Mouse (Mus musculus) stomach, embryonic 14.5 days (tissue): ENCODE measurements around the gene Tldc1. TPM values are rescaled to one million over a fixed set of nuclear protein-coding genes. Genes with fewer than 3 reads are reported as not detected.
A peak's percentile ranks its signal among the peaks of the same experiment; 100 is the strongest.

Experiments
- ATAC-seq: fragments of 200-750 bp; cut with Nextera tagmentation; 2 replicates; pipeline ENCODE4 v1.8.0; 2017; ENCODE audit warnings: low read depth, moderate TSS enrichment; ENCODE audit not compliant: insufficient number of reproducible peaks, insufficient read depth, low FRiP score
- H3K27ac ChIP-seq: fragments of 300-500 bp; sonication (generic); 2 replicates; pipeline ENCODE4 v1.5.1; 2014; ENCODE audit warnings: mild to moderate bottlenecking, low read length, moderate library complexity, mixed read lengths
- H3K27me3 ChIP-seq: fragments of 300-500 bp; sonication (generic); 2 replicates; pipeline ENCODE4 v1.6.1; 2014; ENCODE audit warnings: low read length, control low read depth, mixed read lengths; ENCODE audit not compliant: control insufficient read depth, insufficient read depth
- H3K36me3 ChIP-seq: fragments of 300-500 bp; sonication (generic); 2 replicates; pipeline ENCODE4 v1.6.1; 2014; ENCODE audit warnings: mild to moderate bottlenecking, control low read depth, low read length, moderate library complexity, mixed read lengths; ENCODE audit not compliant: control insufficient read depth, insufficient read depth
- H3K4me1 ChIP-seq: fragments of 300-500 bp; sonication (generic); 2 replicates; pipeline ENCODE4 v1.6.1; 2014; ENCODE audit warnings: low read length, control low read depth, mixed read lengths; ENCODE audit not compliant: control insufficient read depth, insufficient read depth
- H3K4me2 ChIP-seq: fragments of 300-500 bp; sonication (generic); replicated peaks from 2 replicates; pipeline ENCODE4 v1.6.1; 2014; ENCODE audit warnings: low read depth, low read length, control low read depth
- H3K4me3 ChIP-seq: fragments of 300-500 bp; sonication (generic); 2 replicates; pipeline ENCODE4 v1.5.1; 2014; ENCODE audit warnings: low read depth, low read length, control low read depth
- H3K9ac ChIP-seq: fragments of 300-500 bp; sonication (generic); replicated peaks from 2 replicates; pipeline ENCODE4 v1.6.1; 2014; ENCODE audit warnings: low read depth, mild to moderate bottlenecking, control low read depth, low read length, moderate library complexity, mixed read lengths
- H3K9me3 ChIP-seq: fragments of 300-500 bp; sonication (generic); 2 replicates; pipeline ENCODE4 v1.6.1; 2016; ENCODE audit warnings: low read depth, low read length, control low read depth; ENCODE audit not compliant: control insufficient read depth
- WGBS: fragments of 180-500 bp; shearing (Covaris S2); extraction: QIAGEN DNeasy Blood & Tissue Kit; methylation state at CpG from one replicate; pipeline ENCODE4 v1.1.7; 2014; 5-methylcytosine and 5-hydroxymethylcytosine counted together
- polyA plus RNA-seq: library from polyadenylated mRNA; unstranded; fragments of >200 nt; fragmentation: Nextera tagmentation; extraction: Ambion mirVana; gene quantifications from 2 replicates; pipeline ENCODE4 v1.2.1, GENCODE M21; 2014

The Tldc1 gene
- polyA plus RNA-seq, 1 experiment from 2014 or later = 11.7 TPM

GRCm38 (mm10) chr8:119755238-119756146 is 22.7 kb downstream of the Tldc1 start:
- H3K27me3 ChIP-seq = no peaks in the 10 kb centered on the region
- no peak overlapping the region; the same call in 1 of the 2 replicates for H3K9ac ChIP-seq
- ATAC-seq = peak; percentile 46; the same call in 1 of the 2 replicates
- H3K4me2 ChIP-seq = peak overlapping the region; percentile 31
- 22% methylated on average over 28 of the region's 28 CpGs for WGBS
- H3K9me3 ChIP-seq = no peaks in the 10 kb centered on the region
- no peak overlapping the region for H3K4me3 ChIP-seq
- no peaks in the 10 kb centered on the region for H3K4me1 ChIP-seq
- H3K36me3 ChIP-seq = no peaks in the 10 kb centered on the region
- no peak overlapping the region for H3K27ac ChIP-seq

- 83% methylated on average over 4 of the region's 4 CpGs for WGBS
- Histone ChIP-seq H3K4me3 (no peak overlapping the region), H3K9ac (no peak overlapping the region), H3K27me3 (no peaks in the 10 kb centered on the region), H3K9me3 (no peaks in the 10 kb centered on the region), H3K4me2 (no peak overlapping the region), H3K27ac (no peak overlapping the region), H3K4me1 (no peaks in the 10 kb centered on the region), H3K36me3 (no peaks in the 10 kb centered on the region)
- no peak for ATAC-seq
Measured at GRCm38 (mm10) chr8:119744604-119745003, 33.6 kb downstream of the Tldc1 start.

DNA sequence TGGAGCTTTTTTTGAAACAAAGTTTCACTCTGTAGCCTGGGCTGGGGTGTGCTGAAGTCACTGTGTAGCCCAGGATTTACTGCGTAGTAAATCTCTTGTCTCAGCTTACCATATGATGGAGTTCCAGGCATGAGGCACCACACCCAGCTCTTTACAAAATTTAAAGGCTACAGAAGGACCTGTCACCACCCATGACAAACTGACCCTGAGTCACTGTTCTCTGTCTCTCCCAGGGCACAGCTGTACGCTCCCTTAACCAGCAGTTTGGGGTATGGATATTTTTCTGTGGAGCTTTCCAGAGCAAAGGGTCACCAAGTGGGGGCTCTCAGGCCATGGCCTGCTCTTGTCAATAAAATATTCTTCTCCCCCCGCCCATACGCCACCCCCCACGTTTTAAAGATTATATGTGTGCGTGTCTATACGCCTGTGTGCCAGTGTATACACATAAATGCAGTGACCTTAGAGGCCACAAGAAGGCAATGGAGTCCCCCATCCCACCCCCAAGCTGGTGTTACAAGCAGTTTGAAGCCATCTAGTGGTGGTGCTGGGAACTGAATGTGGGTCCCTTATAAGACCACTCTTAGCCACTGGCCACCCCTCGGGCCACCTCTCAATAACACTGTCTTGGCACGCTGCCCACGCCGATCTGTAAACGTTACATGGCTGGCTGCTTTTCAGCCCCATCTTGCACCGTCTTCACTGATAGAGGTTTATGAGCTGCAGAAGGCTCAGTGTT is 34.8 kb downstream of the Tldc1 start:
- Histone ChIP-seq H3K9me3 (no peaks in the 10 kb centered on the region), H3K27me3 (no peaks in the 10 kb centered on the region), H3K4me2 (no peak overlapping the region), H3K27ac (no peak overlapping the region), H3K36me3 (no peaks in the 10 kb centered on the region), H3K4me1 (0 out of 2 replicates have a peak, but pooled peaks cover 2% of the 10 kb centered on the region), H3K4me3 (no peak overlapping the region), H3K9ac (no peak overlapping the region)
- ATAC-seq = no peak
- WGBS = 43% methylated on average over 13 of the region's 13 CpGs

- H3K36me3 ChIP-seq = no peaks in the 10 kb centered on the region
- H3K27me3 ChIP-seq = no peaks in the 10 kb centered on the region
- no peak overlapping the region for H3K4me3 ChIP-seq
- no peaks in the 10 kb centered on the region for H3K9me3 ChIP-seq
- no peak overlapping the region for H3K4me2 ChIP-seq
- ATAC-seq = no peak
- 0 out of 2 replicates have a peak, but pooled peaks cover 2% of the 10 kb centered on the region for H3K4me1 ChIP-seq
- WGBS = 89% methylated on average over 7 of the region's 7 CpGs
- no peak overlapping the region for H3K27ac ChIP-seq
- H3K9ac ChIP-seq = no peak overlapping the region
Measured at GRCm38 (mm10) chr8:119742409-119742808, 35.8 kb downstream of the Tldc1 start.

GRCm38 (mm10) chr8:119740634-119741033 is 37.6 kb downstream of the Tldc1 start:
- ATAC-seq = peak; percentile 72; the same call in 1 of the 2 replicates

DNA sequence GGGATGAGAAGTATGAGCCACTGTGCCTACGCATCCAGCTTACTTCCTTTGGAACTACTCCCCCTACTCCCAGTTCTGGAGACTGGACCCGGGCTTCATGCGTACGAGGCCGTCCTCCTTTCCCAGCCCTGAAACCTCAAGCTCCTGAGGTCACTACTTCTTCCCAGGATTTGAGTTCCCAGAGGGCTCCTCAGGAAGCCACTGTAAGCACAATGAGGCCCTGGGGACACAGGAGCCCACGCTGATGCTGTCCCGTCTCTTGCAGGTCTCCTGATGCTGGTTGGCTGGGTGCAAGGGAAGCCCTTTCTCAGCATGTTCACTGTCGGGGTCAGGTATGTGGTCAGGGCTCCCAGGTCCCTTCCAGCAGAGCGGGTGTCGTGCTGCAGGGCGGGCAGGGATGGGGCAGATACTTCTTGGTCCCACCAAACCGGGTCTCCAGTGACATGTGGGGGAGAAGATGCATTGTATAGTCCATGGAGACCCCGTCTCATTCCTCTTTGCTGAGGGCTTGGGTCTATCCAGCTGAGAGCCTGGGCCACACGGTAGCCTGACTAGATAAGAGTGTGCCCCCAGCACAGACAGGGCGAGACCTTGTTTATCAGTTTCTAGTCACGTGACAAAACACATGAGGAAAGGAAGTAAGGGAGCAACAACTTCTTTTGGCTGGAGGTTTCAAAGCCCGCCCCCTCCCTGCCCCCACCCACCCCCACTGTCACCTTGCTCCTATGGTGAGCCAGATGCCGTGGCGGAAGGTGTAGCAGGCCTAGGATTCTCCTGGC is 39.9 kb downstream of the Tldc1 start:
- H3K27ac ChIP-seq = no peak overlapping the region
- H3K4me3 ChIP-seq = no peak overlapping the region
- no peaks in the 10 kb centered on the region for H3K9me3 ChIP-seq
- no peaks in the 10 kb centered on the region for H3K36me3 ChIP-seq
- no peak for ATAC-seq
- H3K4me2 ChIP-seq = no peak overlapping the region
- no peak overlapping the region for H3K9ac ChIP-seq
- 0 out of 2 replicates have a peak, but pooled peaks cover 2% of the 10 kb centered on the region for H3K4me1 ChIP-seq
- no peaks in the 10 kb centered on the region for H3K27me3 ChIP-seq
- 73% methylated on average over 19 of the region's 19 CpGs for WGBS

More at GRCm38 (mm10) chr8:119740634-119741033, 37.6 kb downstream of the Tldc1 start:
- H3K4me3 ChIP-seq = no peak overlapping the region
- no peaks in the 10 kb centered on the region for H3K9me3 ChIP-seq
- H3K4me2 ChIP-seq = no peak overlapping the region
- no peaks in the 10 kb centered on the region for H3K27me3 ChIP-seq
- H3K9ac ChIP-seq = no peak overlapping the region
- H3K27ac ChIP-seq = 0 out of 2 replicates have a peak overlapping the region, but pooled peaks have one; percentile 12
- H3K36me3 ChIP-seq = no peaks in the 10 kb centered on the region
- H3K4me1 ChIP-seq = 0 out of 2 replicates have a peak, but pooled peaks cover 2% of the 10 kb centered on the region
- WGBS = 33% methylated on average over 4 of the region's 4 CpGs

DNA sequence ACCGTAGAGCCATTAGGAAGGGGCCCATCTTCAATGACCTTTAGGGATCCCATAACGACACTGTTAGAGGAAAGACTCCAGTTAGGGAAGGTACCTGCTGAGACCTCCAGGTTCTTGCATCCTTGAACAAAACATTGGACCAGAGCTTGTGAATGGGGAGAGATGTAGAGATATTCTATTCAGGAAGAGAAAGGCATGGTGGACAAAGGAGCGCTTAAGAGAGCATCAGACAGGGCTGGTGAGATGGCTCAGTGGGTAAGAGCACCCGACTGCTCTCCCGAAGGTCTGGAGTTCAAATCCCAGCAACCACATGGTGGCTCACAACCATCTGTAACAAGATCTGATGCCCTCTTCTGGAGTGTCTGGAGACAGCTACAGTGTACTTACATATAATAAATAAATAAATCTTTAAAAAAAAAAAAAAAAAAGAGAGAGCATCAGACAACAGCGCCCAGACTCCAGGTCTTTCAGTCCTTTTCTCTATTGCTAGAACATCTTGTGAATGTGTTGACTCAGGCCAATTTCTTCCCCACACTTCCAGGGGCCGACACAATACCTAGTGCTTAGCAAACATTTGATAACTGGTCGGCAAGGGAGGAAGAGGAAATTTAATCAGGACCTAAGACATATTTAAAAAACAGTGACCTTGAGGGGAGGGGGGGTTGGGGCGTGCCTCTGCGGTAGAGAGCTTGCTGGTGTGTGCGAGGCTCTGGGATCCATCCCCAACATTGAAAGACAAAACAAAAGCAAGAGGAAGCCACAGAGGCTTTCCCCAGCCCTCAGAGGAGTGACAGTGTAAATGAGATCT is 40.9 kb downstream of the Tldc1 start:
- Histone ChIP-seq H3K27me3 (no peaks in the 10 kb centered on the region), H3K9ac (no peak overlapping the region), H3K27ac (no peak overlapping the region), H3K4me1 (0 out of 2 replicates have a peak, but pooled peaks cover 2% of the 10 kb centered on the region), H3K4me2 (no peak overlapping the region), H3K4me3 (no peak overlapping the region), H3K9me3 (no peaks in the 10 kb centered on the region), H3K36me3 (no peaks in the 10 kb centered on the region)
- 72% methylated on average over 11 of the region's 11 CpGs for WGBS
- no peak for ATAC-seq
